Mouse (Mus musculus) cerebellum, postnatal 10 days (tissue): ENCODE results near the gene Atp6v0e2.
"Not testable (repeated sequence)": the region's sequence is repeated elsewhere in the genome, so short reads cannot be mapped to it uniquely, and the experiment has no call there.

Experiments used
- DNase-seq, 2 experiments: peaks; one replicate each; pipeline ENCODE4 v3.0.0; 2021; ENCODE audit warnings: mixed read lengths in 2 of 2

Gene Atp6v0e2

DNA sequence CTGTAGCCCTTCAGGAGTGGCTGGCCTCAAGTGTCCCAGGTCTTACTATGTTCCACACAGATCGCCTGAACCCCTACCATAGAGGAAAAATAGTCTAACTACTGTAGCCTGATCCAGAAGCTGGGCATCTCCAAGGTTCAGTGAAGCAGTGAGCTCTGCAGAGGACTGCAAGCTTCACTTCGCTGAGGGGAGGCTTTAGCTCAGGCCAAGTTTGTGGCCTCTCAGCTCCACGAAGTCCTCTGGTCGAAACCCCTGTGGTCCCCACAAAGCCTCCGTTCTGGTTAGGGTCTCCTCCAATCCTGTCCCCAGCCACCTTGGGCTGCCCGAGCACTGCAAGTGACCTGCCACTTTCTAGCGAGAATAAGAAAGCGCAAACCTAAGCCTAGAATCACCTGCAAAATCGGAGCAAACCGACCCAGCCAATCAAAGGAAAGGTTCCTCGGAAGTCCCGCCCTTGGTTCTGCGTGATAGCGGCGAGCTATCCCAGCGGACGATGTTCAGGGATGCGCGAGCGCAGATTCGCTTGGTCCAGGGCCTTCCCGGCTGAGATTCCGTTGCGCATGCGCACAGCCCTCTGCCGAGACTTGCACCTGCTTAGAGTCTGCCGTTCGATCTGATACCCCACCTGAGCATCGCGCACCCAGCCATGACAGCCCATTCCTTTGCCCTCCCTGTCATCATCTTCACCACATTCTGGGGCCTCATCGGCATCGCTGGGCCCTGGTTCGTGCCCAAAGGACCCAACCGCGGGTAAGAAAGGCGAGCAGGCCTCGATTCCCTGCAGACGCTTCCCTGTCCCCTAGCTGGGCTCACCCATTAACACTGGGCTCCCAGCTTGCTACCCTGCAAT is at the start of gene Atp6v0e2:
Gene Atp6v0e2 (plus strand): TSS at position 511 of the 850 bp plus-strand sequence.
- DNase-seq, result peak; percentile 96 to 97

DNA sequence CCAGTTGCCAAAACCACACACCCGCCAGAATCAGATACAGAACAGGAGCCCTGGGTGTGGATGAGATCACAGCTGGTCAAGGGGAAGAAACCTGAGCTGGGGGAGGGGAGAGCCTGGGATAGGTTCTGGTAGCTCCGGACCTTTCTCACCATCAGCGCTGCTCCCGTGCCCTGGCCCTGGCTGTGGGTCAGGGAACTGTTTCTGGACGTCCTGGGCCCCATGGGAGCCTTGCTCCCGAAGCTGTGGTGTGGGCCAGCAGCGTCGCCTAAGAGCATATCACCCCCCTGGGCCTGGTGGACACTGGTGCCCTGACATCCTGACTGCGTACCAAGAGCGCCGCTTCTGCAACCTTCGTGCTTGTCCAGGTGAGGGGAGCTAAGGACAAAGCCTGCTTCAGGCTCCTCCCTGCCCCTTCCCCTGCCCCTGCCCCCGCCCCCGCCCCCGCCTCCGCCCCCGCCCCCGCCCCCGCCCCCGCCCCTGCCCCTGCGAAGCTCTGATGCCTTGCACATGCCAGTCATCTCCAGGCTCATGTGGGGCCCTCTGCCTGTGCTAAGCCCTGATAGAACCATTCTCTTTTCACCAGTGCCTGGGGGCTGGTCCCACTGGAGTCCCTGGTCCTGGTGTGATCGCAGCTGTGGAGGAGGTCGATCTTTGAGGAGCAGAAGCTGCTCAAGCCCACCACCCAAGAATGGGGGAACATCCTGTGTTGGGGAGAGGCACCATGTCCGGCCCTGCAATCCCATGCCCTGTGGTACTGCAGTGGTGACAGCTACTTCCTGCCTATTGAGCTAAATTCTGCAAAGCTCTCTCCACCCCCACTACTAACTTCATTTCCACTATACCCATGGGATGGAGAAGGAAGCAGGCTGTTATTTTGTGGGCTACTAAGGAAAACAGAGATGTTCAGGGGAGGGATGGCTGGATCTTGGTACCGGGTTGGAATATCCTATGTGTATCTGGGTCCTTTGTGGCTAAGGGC is 49.4 kb upstream of the Atp6v0e2 start:
- peak in 1 of 2 experiments; percentile 41 for DNase-seq

DNA sequence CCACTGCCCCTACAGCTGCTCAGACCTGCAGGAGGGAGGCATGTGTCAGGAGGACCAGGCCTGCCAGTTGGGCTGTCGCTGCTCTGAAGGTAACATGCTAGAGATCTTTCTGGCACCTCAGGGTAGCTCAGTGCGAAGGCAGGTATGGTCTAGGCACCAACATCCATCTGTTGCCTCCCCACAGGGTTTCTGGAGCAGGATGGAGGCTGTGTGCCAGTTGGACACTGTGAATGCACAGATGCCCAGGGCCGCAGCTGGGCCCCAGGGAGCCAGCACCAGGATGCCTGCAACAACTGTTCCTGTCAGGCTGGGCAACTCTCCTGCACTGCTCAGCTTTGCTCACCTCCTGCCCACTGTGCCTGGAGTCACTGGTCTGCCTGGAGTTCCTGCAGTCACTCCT is 47.7 kb upstream of the Atp6v0e2 start:
- DNase-seq, result peak; percentile 59 to 69

- no peak for DNase-seq
Observed at GRCm38 (mm10) chr6:48491361-48491760, 46.1 kb upstream of the Atp6v0e2 start.

- no peak for DNase-seq
Observed at GRCm38 (mm10) chr6:48493136-48493730, 44.2 kb upstream of the Atp6v0e2 start.

GRCm38 (mm10) chr6:48497521-48497920 is 39.9 kb upstream of the Atp6v0e2 start:
- DNase-seq, result no peak

DNA sequence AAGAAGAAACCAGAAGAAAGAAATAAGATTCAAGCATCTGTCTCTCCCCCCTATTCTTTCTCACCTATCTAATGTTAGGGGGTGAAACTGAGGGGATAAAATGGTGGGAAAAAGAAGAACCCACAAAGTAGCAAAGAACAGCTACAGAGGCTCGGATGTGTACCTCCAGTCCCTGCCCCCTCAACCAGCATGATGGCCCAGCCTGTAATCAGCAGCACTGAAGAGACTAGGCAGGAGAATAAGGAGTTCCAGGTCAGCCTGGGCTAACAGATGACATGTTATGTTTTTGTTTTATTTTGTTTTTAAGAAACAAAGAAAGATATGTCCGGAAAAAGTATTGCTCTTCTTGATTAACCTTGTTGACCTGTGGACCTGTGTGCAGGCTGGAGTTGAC is 33.6 kb upstream of the Atp6v0e2 start:
- DNase-seq, result no peak

DNA sequence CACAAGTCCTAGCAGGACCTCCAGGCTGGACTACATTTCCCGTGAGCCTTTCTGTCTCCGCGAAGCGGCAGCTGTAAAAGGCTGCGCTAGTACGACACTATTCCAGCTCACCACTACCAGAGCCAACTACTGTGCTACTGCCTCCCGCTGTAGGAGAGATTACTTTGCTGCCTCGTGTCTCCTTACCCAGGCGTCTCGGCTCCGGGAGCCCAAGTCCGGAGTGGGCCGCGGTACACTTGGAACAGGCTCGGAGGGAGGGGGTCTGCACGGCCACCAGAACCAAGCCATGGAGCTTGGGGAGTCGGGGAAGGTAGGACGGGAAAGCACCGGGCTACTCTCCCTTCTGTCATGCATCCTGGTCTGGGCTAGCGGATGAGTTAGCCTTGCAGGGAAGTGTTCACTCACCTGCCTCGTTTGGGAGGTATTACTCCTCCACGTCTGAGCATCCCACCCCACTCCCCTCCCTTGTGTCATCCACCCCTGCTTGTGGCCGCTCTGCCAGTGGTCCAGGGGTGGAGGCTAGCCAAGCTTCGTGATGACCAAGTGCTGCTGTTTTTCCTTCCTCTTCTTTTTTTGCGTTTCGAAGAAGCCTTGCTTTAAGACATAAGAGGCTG is 33.1 kb upstream of the Atp6v0e2 start:
- peak; percentile 81 to 84 for DNase-seq

GRCm38 (mm10) chr6:48508087-48508486 is 29.3 kb upstream of the Atp6v0e2 start:
- DNase-seq, result no peak

DNA sequence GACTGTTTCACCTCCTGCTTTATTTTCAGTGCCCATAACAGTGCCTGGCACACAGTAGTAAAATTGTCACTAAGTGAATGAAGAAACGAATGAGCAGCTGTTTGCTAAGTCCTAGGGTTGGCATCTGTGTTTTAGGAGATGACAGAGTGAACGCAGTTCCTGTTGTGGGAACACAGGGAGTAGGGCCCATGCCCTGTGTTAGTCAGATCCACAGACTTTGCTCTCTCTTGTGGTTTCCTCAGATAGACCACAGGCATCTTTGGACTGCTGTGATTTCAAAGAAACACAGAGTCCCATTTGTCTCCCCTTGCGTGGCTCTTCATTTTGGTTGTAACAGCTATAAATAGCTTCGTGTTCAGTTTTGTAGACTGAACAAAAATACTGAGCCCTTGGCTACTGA is 27.0 kb upstream of the Atp6v0e2 start:
- DNase-seq, result no peak

DNA sequence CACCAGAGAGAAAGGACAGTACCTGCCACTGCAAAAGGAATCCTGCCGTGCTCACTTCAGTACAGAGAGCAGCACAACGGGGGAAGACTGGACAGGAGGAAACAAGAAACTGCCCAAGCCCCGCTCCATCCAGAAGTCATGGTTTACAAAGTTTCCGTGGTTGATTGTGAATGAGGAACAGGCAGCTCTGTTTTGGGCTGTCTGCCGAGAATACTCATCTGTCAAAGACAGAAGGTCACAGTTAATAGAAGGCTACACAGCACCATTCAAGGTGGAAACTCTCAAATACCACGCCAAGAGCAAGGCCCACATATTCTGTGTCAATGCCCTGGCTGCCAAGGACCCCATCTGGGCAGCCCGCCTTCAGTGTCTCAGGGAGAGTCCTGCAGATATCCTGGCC is 25.6 kb upstream of the Atp6v0e2 start:
- DNase-seq, result no peak

GRCm38 (mm10) chr6:48524882-48525281 is 12.5 kb upstream of the Atp6v0e2 start:
- DNase-seq, result not testable (repeated sequence)

DNA sequence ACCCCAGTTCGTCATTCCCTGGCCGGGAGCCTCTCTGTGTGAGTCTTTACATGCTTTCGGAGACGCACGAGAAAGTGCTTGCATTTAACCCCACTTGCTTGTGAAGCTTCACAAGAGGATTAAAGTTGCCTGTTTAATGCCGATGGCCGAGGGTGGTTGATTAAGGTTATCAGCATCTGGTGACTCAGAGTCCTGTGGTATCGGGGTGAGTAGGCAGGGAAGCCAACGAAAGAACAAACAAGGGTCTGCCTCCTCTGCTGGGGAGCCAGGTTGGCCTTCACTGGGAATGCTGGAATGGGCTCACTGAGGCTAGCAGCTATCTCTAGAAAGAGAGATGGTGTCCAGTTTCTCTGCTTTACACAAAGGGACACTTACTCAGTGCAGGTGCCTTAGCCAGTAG is 9.5 kb upstream of the Atp6v0e2 start:
- no peak for DNase-seq

DNA sequence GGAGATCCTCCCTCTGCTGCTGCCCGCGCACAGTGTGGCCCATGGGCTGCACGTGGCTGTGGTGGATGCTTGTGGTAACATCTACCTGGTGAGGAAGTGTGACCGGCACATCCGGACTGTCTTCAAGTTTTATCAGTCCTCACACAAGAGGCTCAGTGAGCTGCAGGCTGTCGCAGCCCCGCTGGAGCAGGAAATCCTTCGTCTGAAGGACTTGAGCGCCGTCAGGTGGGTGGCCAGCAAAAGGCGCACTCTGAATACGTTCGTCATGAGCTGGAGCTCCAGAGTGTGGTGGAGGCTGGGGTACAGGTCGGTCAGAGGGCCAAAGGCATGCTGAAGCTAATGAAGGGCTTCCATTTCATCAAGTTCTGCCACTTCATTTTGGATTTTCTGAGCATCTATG is 8.2 kb upstream of the Atp6v0e2 start:
- no peak for DNase-seq

DNA sequence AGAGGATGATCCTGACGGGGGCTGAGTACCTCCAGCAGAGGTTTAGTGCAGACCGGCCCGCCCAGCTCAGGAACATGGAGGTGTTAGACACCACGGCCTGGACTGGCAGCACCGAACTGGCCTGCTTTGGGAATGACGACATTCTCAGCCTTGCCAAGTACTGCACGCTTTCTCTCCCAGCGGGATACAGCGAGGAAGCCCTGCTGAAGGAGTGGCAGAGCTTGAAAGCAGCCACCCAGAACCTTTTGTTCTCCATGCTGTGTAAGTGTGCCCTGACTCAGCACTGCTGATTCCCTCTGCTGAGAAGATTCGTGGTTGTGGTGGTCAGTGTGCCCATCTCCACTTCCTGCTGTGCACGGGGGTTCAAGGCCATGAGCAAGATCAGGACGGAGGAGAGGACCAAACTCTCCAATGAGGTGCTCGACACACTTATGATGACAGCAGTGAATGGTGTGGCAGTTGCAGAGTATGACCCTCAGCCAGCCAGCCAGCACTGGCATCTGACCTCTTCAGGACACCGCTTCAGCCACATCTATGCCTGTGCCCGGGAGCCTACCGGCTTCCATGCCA is 7.5 kb upstream of the Atp6v0e2 start:
- DNase-seq, result no peak

GRCm38 (mm10) chr6:48530862-48531261 is 6.6 kb upstream of the Atp6v0e2 start:
- DNase-seq, result peak in 1 of 2 experiments; percentile 52

DNA sequence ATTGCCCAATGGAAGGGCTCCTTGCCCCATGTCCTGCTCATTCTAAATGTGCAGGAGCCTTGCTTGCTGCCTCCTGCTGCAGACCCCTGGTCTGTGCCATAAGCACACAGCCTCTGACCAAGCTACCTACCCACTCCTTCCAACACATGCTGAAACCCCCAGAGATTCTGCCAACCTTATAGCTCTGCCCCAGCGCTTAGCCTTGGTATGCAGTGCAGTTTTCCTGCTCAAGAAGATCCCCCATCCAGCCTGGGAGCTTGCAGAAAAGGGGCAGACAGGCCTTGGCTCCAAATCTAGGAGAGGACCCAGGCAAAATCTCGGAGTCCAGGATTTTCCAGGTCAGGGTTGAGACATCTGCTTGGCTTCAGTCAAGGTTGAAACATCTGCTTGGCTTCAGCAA is 3.9 kb upstream of the Atp6v0e2 start:
- no peak for DNase-seq

GRCm38 (mm10) chr6:48534913-48535312 is 2.5 kb upstream of the Atp6v0e2 start:
- no peak for DNase-seq

- no peak for DNase-seq
Observed at GRCm38 (mm10) chr6:48536091-48536490, 1.3 kb upstream of the Atp6v0e2 start.

DNA sequence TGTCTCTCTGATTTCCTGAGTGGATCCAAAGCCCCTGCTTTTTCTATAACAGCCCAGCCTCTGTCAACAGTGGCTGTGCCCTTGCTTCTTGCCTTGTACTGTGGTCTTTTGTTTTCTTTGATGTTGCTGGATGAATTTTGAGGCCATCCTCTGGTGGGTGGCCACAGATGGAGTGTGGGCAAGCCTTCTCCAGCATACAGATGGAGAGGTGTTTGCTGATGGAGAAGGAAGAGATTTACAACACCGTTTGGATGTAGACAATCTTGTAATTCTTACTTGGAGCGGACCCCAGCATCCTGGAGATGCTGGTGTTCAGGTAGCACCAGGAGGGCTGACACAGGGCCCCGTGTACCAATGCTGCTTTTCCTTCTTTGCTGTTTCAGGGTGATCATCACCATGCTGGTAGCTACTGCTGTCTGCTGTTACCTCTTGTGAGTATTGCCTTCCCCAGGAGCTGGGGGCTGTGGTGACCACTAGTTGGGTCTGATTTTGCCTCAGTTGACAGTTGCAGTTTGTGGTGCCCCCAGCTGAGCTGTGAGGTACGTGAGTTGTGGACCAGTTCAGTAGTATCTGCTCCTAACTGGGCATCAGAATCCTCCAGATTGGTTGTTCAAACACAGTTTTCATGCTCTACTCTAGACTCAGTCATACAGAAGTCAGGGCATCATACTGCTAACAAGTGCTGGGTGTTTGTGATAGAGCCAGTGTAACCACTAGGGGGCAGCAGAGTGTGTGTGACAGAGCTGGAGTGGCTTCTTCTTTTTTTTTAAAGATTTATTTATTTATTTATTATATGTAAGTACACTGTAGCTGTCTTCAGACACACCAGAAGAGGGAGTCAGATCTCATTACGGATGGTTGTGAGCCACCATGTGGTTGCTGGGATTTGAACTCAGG is 1.7 kb downstream of the Atp6v0e2 start:
- peak; percentile 90 to 95 for DNase-seq

- peak; percentile 47 to 49 for DNase-seq
Observed at GRCm38 (mm10) chr6:48539860-48540259, 2.4 kb downstream of the Atp6v0e2 start.
